In genomic region chr3:108961226-108961625, GRCm38 (mm10) we compare ENCODE assay signal across 10 mouse cellular contexts. TPM values are rescaled to one million over a fixed set of nuclear protein-coding genes. Genes with fewer than 3 reads are reported as not detected.
DNase-seq lines count a peak whose midpoint lies in the region; ATAC-seq lines count a peak whose summit lies in the region.
"Had no signal": no experiment of that assay in that cellular context is flagged by ENCODE, and none has a peak within 500 bp of the region (broad histone marks: within the 10 kb centered on the region; RNA-seq: fewer than 3 reads in every experiment).

No protein-coding gene starts in this region.

- no peak overlapping the region for H3K4me2 ChIP-seq in kidney, embryonic 16.5 days (replicated peaks; ENCODE audit: low read depth, low read length)
- H3K4me2 ChIP-seq in hindbrain, embryonic 13.5 days, result peak overlapping the region; percentile 51
- H3K4me2 ChIP-seq in midbrain, embryonic 15.5 days, result peak overlapping the region; percentile 45
- H3K4me2 ChIP-seq: liver, embryonic 15.5 days had no signal

- H3K9ac ChIP-seq in kidney, embryonic 16.5 days (replicated peaks; ENCODE audit: low read length), result no peak overlapping the region
- peak overlapping the region; percentile 59 for H3K9ac ChIP-seq in hindbrain, embryonic 13.5 days
- H3K9ac ChIP-seq in midbrain, embryonic 15.5 days, result peak overlapping the region; percentile 11; the same call in 1 of the 2 replicates
- H3K9ac ChIP-seq: liver, embryonic 15.5 days had no signal

- WGBS in kidney, embryonic 16.5 days, result 41% methylated on average over 7 of the region's 7 CpGs
- 14% methylated on average over 7 of the region's 7 CpGs for WGBS in hindbrain, embryonic 13.5 days
- WGBS in midbrain, embryonic 15.5 days, result 11% methylated on average over 7 of the region's 7 CpGs

- intact Hi-C loops in left cerebral cortex, postnatal 25 days (cut with DNase I), result loop anchor here (5.0 kb wide), 2 partner anchors 49 to 101 kb away; partner anchors contain the start of gene Prpf38b

- H3K36me3 ChIP-seq in kidney, embryonic 16.5 days (ENCODE audit: insufficient read depth, low read length), result no peaks in the 10 kb centered on the region
- H3K36me3 ChIP-seq in hindbrain, embryonic 13.5 days, result no peaks in the 10 kb centered on the region
- H3K36me3 ChIP-seq in midbrain, embryonic 15.5 days (replicated peaks), result no peaks in the 10 kb centered on the region
- H3K36me3 ChIP-seq: G1E; liver, embryonic 15.5 days had no signal

- no peak overlapping the region for H3K27ac ChIP-seq in kidney, embryonic 16.5 days (ENCODE audit: low read length)
- H3K27ac ChIP-seq in hindbrain, embryonic 13.5 days, result peak overlapping the region; percentile 76
- peak overlapping the region; percentile 76 for H3K27ac ChIP-seq in midbrain, embryonic 15.5 days
- H3K27ac ChIP-seq: liver, embryonic 15.5 days had no signal

- H3K27me3 ChIP-seq in kidney, embryonic 16.5 days (ENCODE audit: insufficient read depth, low read length), result no peaks in the 10 kb centered on the region
- no peaks in the 10 kb centered on the region for H3K27me3 ChIP-seq in hindbrain, embryonic 13.5 days
- no peaks in the 10 kb centered on the region for H3K27me3 ChIP-seq in midbrain, embryonic 15.5 days (replicated peaks)
- H3K27me3 ChIP-seq: liver, embryonic 15.5 days had no signal

- no peak for DNase-seq in kidney, adult 11 months
- DNase-seq in cerebellum, adult 9-11 months, result peak; percentile 32
- no peak for DNase-seq in left cerebral cortex, postnatal 25 days (ENCODE audit: low spot score in 2 of 2)
- no peak for DNase-seq in ovary, postnatal 14 days (ENCODE audit: low spot score)
- DNase-seq in adipocyte (ENCODE audit: low spot score), result no peak

- H3K4me1 ChIP-seq in kidney, embryonic 16.5 days (ENCODE audit: insufficient read depth, low read length), result 0 out of 2 replicates have a peak, but pooled peaks cover 4% of the 10 kb centered on the region
- H3K4me1 ChIP-seq in hindbrain, embryonic 13.5 days (replicated peaks), result peaks cover 19% of the 10 kb centered on the region
- peaks cover 16% of the 10 kb centered on the region for H3K4me1 ChIP-seq in midbrain, embryonic 15.5 days
- H3K4me1 ChIP-seq: liver, embryonic 15.5 days had no signal

- peak; percentile 47; the same call in 1 of the 2 replicates for ATAC-seq in kidney, embryonic 16.5 days (ENCODE audit: low FRiP score, low TSS enrichment)
- peak; percentile 95 for ATAC-seq in hindbrain, embryonic 13.5 days (ENCODE audit: low FRiP score)
- ATAC-seq in midbrain, embryonic 15.5 days (replicated peaks), result peak; percentile 94

- no peaks in the 10 kb centered on the region for H3K9me3 ChIP-seq in kidney, embryonic 16.5 days (ENCODE audit: low read length)
- no peaks in the 10 kb centered on the region for H3K9me3 ChIP-seq in hindbrain, embryonic 13.5 days
- no peaks in the 10 kb centered on the region for H3K9me3 ChIP-seq in midbrain, embryonic 15.5 days
- H3K9me3 ChIP-seq: G1E; liver, embryonic 15.5 days had no signal

- H3K4me3 ChIP-seq in kidney, embryonic 16.5 days (ENCODE audit: low read length), result no peak overlapping the region
- peak overlapping the region; percentile 23 for H3K4me3 ChIP-seq in hindbrain, embryonic 13.5 days
- peak overlapping the region; percentile 12 for H3K4me3 ChIP-seq in midbrain, embryonic 15.5 days
- H3K4me3 ChIP-seq: liver, embryonic 15.5 days had no signal

RNA-seq across cellular contexts. Expression of gene Gm9857, which starts 21.0 kb away (rescaled TPM):
- not detected in 2 replicates for polyA plus RNA-seq in kidney, embryonic 16.5 days (2015; fragmentation: Nextera tagmentation; extraction: Ambion mirVana)
- polyA plus RNA-seq in hindbrain, embryonic 13.5 days (2015; fragmentation: Nextera tagmentation; extraction: Ambion mirVana), result not detected in 2 replicates
- not detected in 2 replicates for polyA plus RNA-seq in midbrain, embryonic 15.5 days (2015; fragmentation: Nextera tagmentation; extraction: Ambion mirVana)
- not detected for total RNA-seq in left cerebral cortex, postnatal 25 days (2021)
- total RNA-seq: G1E had no signal
- polyA plus RNA-seq: G1E; liver, embryonic 15.5 days had no signal

RNA-seq across cellular contexts. Expression of gene Henmt1, which starts 21.6 kb away (rescaled TPM):
- 0.37 and 0.45 TPM in 2 replicates for polyA plus RNA-seq in kidney, embryonic 16.5 days (2015; fragmentation: Nextera tagmentation; extraction: Ambion mirVana)
- polyA plus RNA-seq in hindbrain, embryonic 13.5 days (2015; fragmentation: Nextera tagmentation; extraction: Ambion mirVana), result 1.4 and 2.4 TPM in 2 replicates
- polyA plus RNA-seq in midbrain, embryonic 15.5 days (2015; fragmentation: Nextera tagmentation; extraction: Ambion mirVana), result 2.3 and 3.4 TPM in 2 replicates
- total RNA-seq in left cerebral cortex, postnatal 25 days (2021), result 1 to 10 TPM; 3.1 to 4.4 TPM
- polyA plus RNA-seq: G1E; liver, embryonic 15.5 days had no signal

RNA-seq across cellular contexts. Expression of gene Prpf38b, which starts 49.7 kb away (rescaled TPM):
- 68.1 and 69.0 TPM in 2 replicates for polyA plus RNA-seq in kidney, embryonic 16.5 days (2015; fragmentation: Nextera tagmentation; extraction: Ambion mirVana)
- 67.6 and 70.4 TPM in 2 replicates for polyA plus RNA-seq in hindbrain, embryonic 13.5 days (2015; fragmentation: Nextera tagmentation; extraction: Ambion mirVana)
- 55.8 TPM in 2 replicates for polyA plus RNA-seq in midbrain, embryonic 15.5 days (2015; fragmentation: Nextera tagmentation; extraction: Ambion mirVana)
- total RNA-seq in left cerebral cortex, postnatal 25 days (2021), result 10 to 100 TPM; 39.6 to 43.8 TPM
